Mouse (Mus musculus): ENCODE data around the gene Tmtc1. TPM values are rescaled to one million over a fixed set of nuclear protein-coding genes. Genes with fewer than 3 reads are reported as not detected.

Gene Tmtc1
- polyA plus RNA-seq, 1 experiment from 2014 or later: 2.2 TPM

- no peak overlapping the region for H3K4me2 ChIP-seq (replicated peaks; ENCODE audit: low read depth, low read length)
- H3K9me3 ChIP-seq (ENCODE audit: low read length): no peaks in the 10 kb centered on the region
- no peak overlapping the region for H3K4me3 ChIP-seq (ENCODE audit: low read depth, low read length)
- H3K27ac ChIP-seq (ENCODE audit: low read length): 0 out of 2 replicates have a peak overlapping the region, but pooled peaks have one; percentile 17
- TF ChIP-seq CTCF (IDR thresholded peaks at IDR 0.05): no peak
- TF ChIP-seq EP300 (IDR thresholded peaks at IDR 0.05): no peak
- peak; percentile 17 for DNase-seq (ENCODE audit: low spot score)
- H3K36me3 ChIP-seq (ENCODE audit: insufficient read depth, low read length): no peaks in the 10 kb centered on the region
- no peak overlapping the region for H3K9ac ChIP-seq (replicated peaks; ENCODE audit: low read depth)
- 67% methylated on average over 8 of the region's 12 CpGs for WGBS
- ATAC-seq: no peak
- no peaks in the 10 kb centered on the region for H3K4me1 ChIP-seq (ENCODE audit: insufficient read depth, low read depth, low read length)
- H3K27me3 ChIP-seq (replicated peaks; ENCODE audit: insufficient read depth, low read length): no peaks in the 10 kb centered on the region
Measured at GRCm38 (mm10) chr6:148358580-148359246, 85.5 kb downstream of the Tmtc1 start.

GRCm38 (mm10) chr6:148356141-148356540, 88.0 kb downstream of the Tmtc1 start:
- H3K27me3 ChIP-seq (replicated peaks; ENCODE audit: insufficient read depth, low read length): no peaks in the 10 kb centered on the region
- no peaks in the 10 kb centered on the region for H3K9me3 ChIP-seq (ENCODE audit: low read length)
- no peak for DNase-seq (ENCODE audit: low spot score)
- ATAC-seq: no peak
- TF ChIP-seq CTCF (IDR thresholded peaks at IDR 0.05) (no peak; the same call in 1 of the 2 replicates), EP300 (IDR thresholded peaks at IDR 0.05) (no peak)
- no peak overlapping the region for H3K27ac ChIP-seq (ENCODE audit: low read length)
- H3K4me1 ChIP-seq (ENCODE audit: insufficient read depth, low read depth, low read length): no peaks in the 10 kb centered on the region
- no peak overlapping the region for H3K9ac ChIP-seq (replicated peaks; ENCODE audit: low read depth)
- no peak overlapping the region for H3K4me3 ChIP-seq (ENCODE audit: low read depth, low read length)
- H3K36me3 ChIP-seq (ENCODE audit: insufficient read depth, low read length): no peaks in the 10 kb centered on the region
- no peak overlapping the region for H3K4me2 ChIP-seq (replicated peaks; ENCODE audit: low read depth, low read length)

- 33% methylated on average over 85 of the region's 85 CpGs for WGBS
- Histone ChIP-seq H3K4me3 (ENCODE audit: low read depth, low read length) (peak overlapping the region; percentile 35), H3K36me3 (ENCODE audit: insufficient read depth, low read length) (no peaks in the 10 kb centered on the region), H3K27ac (ENCODE audit: low read length) (no peak overlapping the region), H3K4me2 (replicated peaks; ENCODE audit: low read depth, low read length) (peak overlapping the region; percentile 59), H3K27me3 (replicated peaks; ENCODE audit: insufficient read depth, low read length) (no peaks in the 10 kb centered on the region), H3K9ac (replicated peaks; ENCODE audit: low read depth) (peak overlapping the region; percentile 43; the same call in 1 of the 2 replicates), H3K4me1 (ENCODE audit: insufficient read depth, low read depth, low read length) (no peaks in the 10 kb centered on the region), H3K9me3 (ENCODE audit: low read length) (no peaks in the 10 kb centered on the region)
- peak; percentile 84 for ATAC-seq
- DNase-seq (ENCODE audit: low spot score): peak; percentile 85
- TF ChIP-seq CTCF (IDR thresholded peaks at IDR 0.05): peak; percentile 63
- no peak for TF ChIP-seq EP300 (IDR thresholded peaks at IDR 0.05)
Measured at GRCm38 (mm10) chr6:148354509-148355474, 89.4 kb downstream of the Tmtc1 start.

- H3K4me3 ChIP-seq (ENCODE audit: low read depth, low read length): peak overlapping the region; percentile 35; the same call in 1 of the 2 replicates
- H3K36me3 ChIP-seq (ENCODE audit: insufficient read depth, low read length): no peaks in the 10 kb centered on the region
- peak; percentile 14; the same call in 1 of the 2 replicates for ATAC-seq
- H3K4me1 ChIP-seq (ENCODE audit: insufficient read depth, low read depth, low read length): no peaks in the 10 kb centered on the region
- 82% methylated on average over 16 of the region's 16 CpGs for WGBS
- no peak overlapping the region for H3K9ac ChIP-seq (replicated peaks; ENCODE audit: low read depth)
- TF ChIP-seq EP300 (IDR thresholded peaks at IDR 0.05) (no peak), CTCF (IDR thresholded peaks at IDR 0.05) (no peak)
- H3K27ac ChIP-seq (ENCODE audit: low read length): no peak overlapping the region
- no peak for DNase-seq (ENCODE audit: low spot score)
- no peaks in the 10 kb centered on the region for H3K9me3 ChIP-seq (ENCODE audit: low read length)
- peak overlapping the region; percentile 59; the same call in 1 of the 2 replicates for H3K4me2 ChIP-seq (replicated peaks; ENCODE audit: low read depth, low read length)
- no peaks in the 10 kb centered on the region for H3K27me3 ChIP-seq (replicated peaks; ENCODE audit: insufficient read depth, low read length)
Measured at GRCm38 (mm10) chr6:148354151-148354508, 90.1 kb downstream of the Tmtc1 start.

- 78% methylated on average over 3 of the region's 3 CpGs for WGBS
Measured at GRCm38 (mm10) chr6:148345001-148345400, 99.2 kb downstream of the Tmtc1 start.

GRCm38 (mm10) chr6:148342191-148342590, 102.0 kb downstream of the Tmtc1 start:
- no peak for ATAC-seq

More at GRCm38 (mm10) chr6:148345001-148345400, 99.2 kb downstream of the Tmtc1 start:
- Histone ChIP-seq H3K27ac (ENCODE audit: low read length) (no peak overlapping the region), H3K4me2 (replicated peaks; ENCODE audit: low read depth, low read length) (no peak overlapping the region), H3K27me3 (replicated peaks; ENCODE audit: insufficient read depth, low read length) (no peaks in the 10 kb centered on the region), H3K9ac (replicated peaks; ENCODE audit: low read depth) (no peak overlapping the region), H3K4me1 (ENCODE audit: insufficient read depth, low read depth, low read length) (no peaks in the 10 kb centered on the region), H3K4me3 (ENCODE audit: low read depth, low read length) (no peak overlapping the region), H3K36me3 (ENCODE audit: insufficient read depth, low read length) (no peaks in the 10 kb centered on the region), H3K9me3 (ENCODE audit: low read length) (no peaks in the 10 kb centered on the region)
- DNase-seq (ENCODE audit: low spot score) (no peak), ATAC-seq (no peak)
- no peak for TF ChIP-seq CTCF (IDR thresholded peaks at IDR 0.05)

More at GRCm38 (mm10) chr6:148342191-148342590, 102.0 kb downstream of the Tmtc1 start:
- Histone ChIP-seq H3K4me1 (ENCODE audit: insufficient read depth, low read depth, low read length) (no peaks in the 10 kb centered on the region), H3K27ac (ENCODE audit: low read length) (no peak overlapping the region), H3K27me3 (replicated peaks; ENCODE audit: insufficient read depth, low read length) (no peaks in the 10 kb centered on the region), H3K4me3 (ENCODE audit: low read depth, low read length) (no peak overlapping the region), H3K9ac (replicated peaks; ENCODE audit: low read depth) (no peak overlapping the region), H3K36me3 (ENCODE audit: insufficient read depth, low read length) (no peaks in the 10 kb centered on the region), H3K9me3 (ENCODE audit: low read length) (no peaks in the 10 kb centered on the region), H3K4me2 (replicated peaks; ENCODE audit: low read depth, low read length) (no peak overlapping the region)
- WGBS: 85% methylated on average over 2 of the region's 2 CpGs
- no peak for DNase-seq (ENCODE audit: low spot score)
- TF ChIP-seq CTCF (IDR thresholded peaks at IDR 0.05) (no peak), EP300 (IDR thresholded peaks at IDR 0.05) (no peak)

Data from lung, postnatal 0 days (tissue).